Mouse (Mus musculus) liver, embryonic 14.5 days (tissue): ENCODE measurements around the gene Kdelr1. TPM values are rescaled to one million over a fixed set of nuclear protein-coding genes. Genes with fewer than 3 reads are reported as not detected.
"Not testable (repeated sequence)": the region's sequence is repeated elsewhere in the genome, so short reads cannot be mapped to it uniquely, and the experiment has no call there.

Source experiments
- ATAC-seq: fragments of 200-750 bp; cut with Nextera tagmentation; 2 replicates; pipeline ENCODE4 v1.8.0; 2017; ENCODE audit warnings: moderate number of reproducible peaks, mild to moderate bottlenecking, moderate library complexity; ENCODE audit not compliant: insufficient read depth
- DNase-seq, 3 experiments: peaks; one replicate each; pipeline ENCODE4 v3.0.0-alpha.2; 2012 to 2013; ENCODE audit warnings: low read depth in 3 of 3, low spot score in 3 of 3
- H3K27ac ChIP-seq: fragments of 300-500 bp; sonication (generic); 2 replicates; pipeline ENCODE4 v1.5.1; 2014; ENCODE audit warnings: moderate library complexity, mild to moderate bottlenecking, control low read depth, inconsistent platforms
- H3K27me3 ChIP-seq: fragments of 300-500 bp; sonication (generic); 2 replicates; pipeline ENCODE4 v1.6.1; 2014; ENCODE audit warnings: mild to moderate bottlenecking, low read length, moderate library complexity; ENCODE audit not compliant: control insufficient read depth, insufficient read depth
- H3K36me3 ChIP-seq: fragments of 300-500 bp; sonication (generic); replicated peaks from 2 replicates; pipeline ENCODE4 v1.6.1; 2014; ENCODE audit warnings: low read depth; ENCODE audit not compliant: control insufficient read depth, insufficient read depth
- H3K4me1 ChIP-seq, 2 experiments: fragments of 200-500 bp in 1 of 2; fragments of 300-500 bp in 1 of 2; sonication (generic) in 1 of 2; replicated peaks; 2 replicates each; pipeline ENCODE4 v1.6.1; 2012 to 2014; ENCODE audit warnings: antibody characterized with exemption in 1 of 2, inconsistent platforms in 1 of 2, low read length in 1 of 2; ENCODE audit not compliant: control insufficient read depth in 2 of 2, insufficient read depth in 2 of 2
- H3K4me2 ChIP-seq: fragments of 300-500 bp; sonication (generic); 2 replicates; pipeline ENCODE4 v1.6.1; 2014; ENCODE audit warnings: low read depth, mild to moderate bottlenecking, control low read depth, moderate library complexity
- H3K4me3 ChIP-seq, 2 experiments: fragments of 200-500 bp in 1 of 2; fragments of 300-500 bp in 1 of 2; sonication (generic) in 1 of 2; 2 replicates each; pipeline ENCODE4 v1.5.1; 2012 to 2014; ENCODE audit warnings: low read depth in 2 of 2, low read length in 2 of 2, mild to moderate bottlenecking in 2 of 2, control low read depth in 1 of 2, inconsistent platforms in 1 of 2, moderate library complexity in 1 of 2; ENCODE audit not compliant: insufficient read depth in 1 of 2
- H3K9ac ChIP-seq: fragments of 300-500 bp; sonication (generic); replicated peaks from 2 replicates; pipeline ENCODE4 v1.6.1; 2014; ENCODE audit warnings: mild to moderate bottlenecking, control low read depth, moderate library complexity
- H3K9me3 ChIP-seq: fragments of 300-500 bp; sonication (generic); 2 replicates; pipeline ENCODE4 v1.6.1; 2016; ENCODE audit warnings: low read length, mixed read lengths; ENCODE audit not compliant: control insufficient read depth
- CTCF ChIP-seq: IDR thresholded peaks from 2 replicates; pipeline ENCODE4 v1.5.1; 2016; ENCODE audit warnings: antibody characterized with exemption, low read depth, control low read depth
- EP300 ChIP-seq: IDR thresholded peaks from 2 replicates; pipeline ENCODE4 v1.6.1; 2016; ENCODE audit warnings: antibody characterized with exemption, low read depth
- WGBS: fragments of 180-500 bp; shearing (Covaris S2); extraction: QIAGEN DNeasy Blood & Tissue Kit; methylation state at CpG from one replicate; pipeline ENCODE4 v1.1.7; 2014; ENCODE audit not compliant: insufficient replicate concordance; 5-methylcytosine and 5-hydroxymethylcytosine counted together
- polyA plus RNA-seq, 2 experiments: library from polyadenylated mRNA; depleted of rRNA in 1 of 2; stranded (reverse) in 1 of 2; unstranded in 1 of 2; fragments of >200 nt; fragmentation: Nextera tagmentation in 1 of 2; extraction: Ambion mirVana in 1 of 2; gene quantifications; 2 replicates each; pipeline versions ENCODE4 v1.2.1 to v1.2.3; 2012 to 2014

Kdelr1 gene
- polyA plus RNA-seq, 2 experiments: 33.9 to 53.9 TPM

- Histone ChIP-seq H3K9me3 (no peaks in the 10 kb centered on the region), H3K27ac (no peak overlapping the region), H3K36me3 (peaks cover 8% of the 10 kb centered on the region), H3K27me3 (peaks cover 62% of the 10 kb centered on the region), H3K4me2 (no peak overlapping the region), H3K4me3 (no peak overlapping the region), H3K9ac (no peak overlapping the region), H3K4me1 (peaks cover 0 to 11% of the 10 kb centered on the region in 2 experiments; a peak in 2 of 4 replicates)
- ATAC-seq: no peak
- DNase-seq: no peak
- TF ChIP-seq CTCF (no peak), EP300 (no peak)
- WGBS: 3% methylated on average over 30 of the region's 30 CpGs
These were observed 2.1 kb upstream of the Kdelr1 start for GRCm38 (mm10) chr7:45870282-45871058.

- TF ChIP-seq EP300 (no peak), CTCF (peak; percentile 55)
- Histone ChIP-seq H3K36me3 (peaks cover 30% of the 10 kb centered on the region), H3K4me1 (peaks cover 0 to 8% of the 10 kb centered on the region in 2 experiments; a peak in 2 of 4 replicates), H3K27me3 (peaks cover 39% of the 10 kb centered on the region), H3K4me3 (peak overlapping the region; percentile 78 to 94), H3K4me2 (peak overlapping the region; percentile 98), H3K9ac (peak overlapping the region; percentile 97), H3K9me3 (no peaks in the 10 kb centered on the region), H3K27ac (peak overlapping the region; percentile 80)
- ATAC-seq (peak; percentile 73), DNase-seq (peak in 2 of 3 experiments; percentile 35 to 44)
- WGBS: 2% methylated on average over 28 of the region's 28 CpGs
These were observed 732 bp downstream of the Kdelr1 start for GRCm38 (mm10) chr7:45873061-45873947.

DNA sequence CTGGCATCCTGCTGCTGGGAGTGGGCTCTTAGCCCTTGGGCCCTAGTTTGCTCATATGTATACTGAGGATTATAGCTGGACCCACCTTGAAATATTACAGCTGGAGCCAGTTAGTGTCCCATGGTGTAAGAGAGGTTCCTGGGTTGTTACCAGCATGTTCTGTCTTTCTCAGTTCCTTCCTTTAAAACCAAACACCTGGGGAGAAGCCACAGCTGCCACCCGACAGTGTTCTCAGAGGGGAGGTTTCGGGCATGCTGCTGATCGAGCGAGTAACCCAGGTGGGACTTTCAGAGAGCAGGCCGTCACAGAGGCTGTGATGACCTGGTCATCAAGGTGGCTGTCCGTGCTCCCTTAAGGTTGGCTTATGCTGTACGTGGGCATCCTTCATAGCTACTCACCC is 4.3 kb downstream of the Kdelr1 start:
- Histone ChIP-seq H3K27me3 (peaks cover 3% of the 10 kb centered on the region), H3K27ac (no peak overlapping the region), H3K9ac (no peak overlapping the region), H3K4me3 (no peak overlapping the region), H3K36me3 (peaks cover 51% of the 10 kb centered on the region), H3K4me1 (peaks cover 0 to 8% of the 10 kb centered on the region in 2 experiments; a peak in 2 of 4 replicates), H3K9me3 (no peaks in the 10 kb centered on the region), H3K4me2 (no peak overlapping the region)
- no peak for ATAC-seq
- DNase-seq: no peak
- WGBS: 86% methylated on average over 7 of the region's 7 CpGs
- TF ChIP-seq EP300 (no peak), CTCF (no peak)

GRCm38 (mm10) chr7:45878278-45878677 is 5.7 kb downstream of the Kdelr1 start, which contains the start of gene Grin2d:
Grin2d (minus strand) TSS chr7:45878378.
- H3K4me3 ChIP-seq, H3K9ac ChIP-seq, H3K4me1 ChIP-seq, H3K27ac ChIP-seq, H3K27me3 ChIP-seq, H3K9me3 ChIP-seq, H3K4me2 ChIP-seq, ATAC-seq, DNase-seq: not testable (repeated sequence)
- H3K36me3 ChIP-seq: peaks cover 61% of the 10 kb centered on the region
- WGBS: 70% methylated on average over 1 of the region's 1 CpGs

DNA sequence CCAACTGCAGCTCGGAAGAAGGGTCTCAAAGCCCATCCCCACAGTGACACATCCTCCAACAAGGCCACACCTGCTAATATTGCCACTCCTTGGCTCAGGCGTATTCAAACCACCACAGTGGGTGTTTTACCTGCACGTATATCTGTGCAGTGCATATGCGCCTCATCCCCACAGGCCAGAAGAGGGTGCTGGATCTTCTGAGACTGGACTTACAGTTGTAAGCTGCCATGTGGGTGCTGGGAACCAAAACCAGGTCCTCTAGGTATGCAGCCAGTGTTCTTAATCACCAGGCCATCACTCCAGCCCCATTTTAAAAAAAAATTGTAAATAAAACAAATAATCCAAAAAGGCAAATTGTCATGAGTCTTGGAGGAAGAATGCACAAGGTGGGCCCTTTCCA is 8.0 kb downstream of the Kdelr1 start:
- no peak for TF ChIP-seq CTCF
- TF ChIP-seq EP300: no peak
- DNase-seq: no peak
- no peak overlapping the region for H3K4me2 ChIP-seq
- no peaks in the 10 kb centered on the region for H3K4me1 ChIP-seq
- H3K36me3 ChIP-seq: peaks cover 64% of the 10 kb centered on the region
- no peaks in the 10 kb centered on the region for H3K9me3 ChIP-seq
- H3K27me3 ChIP-seq: no peaks in the 10 kb centered on the region
- no peak overlapping the region for H3K9ac ChIP-seq
- no peak overlapping the region for H3K27ac ChIP-seq
- WGBS: 77% methylated on average over 4 of the region's 4 CpGs
- no peak for ATAC-seq
- no peak overlapping the region for H3K4me3 ChIP-seq
